Mouse (Mus musculus): ENCODE measurements around the gene Plcd1.

GRCm38 (mm10) chr9:119033111-119033921 lies 60.0 kb downstream of the Plcd1 start:
- TF ChIP-seq CTCF (IDR thresholded peaks at IDR 0.05; ENCODE audit: extremely low read depth, insufficient read length, insufficient replicate concordance, low read depth, low read length), result no peak
- no peak for TF ChIP-seq POLR2A (IDR thresholded peaks at IDR 0.05; ENCODE audit: low read depth, low read length)

Data from small intestine, adult 2 months (tissue).